Mouse (Mus musculus) stomach, embryonic 16.5 days (tissue): ENCODE measurements around the gene Arid3a. TPM values are rescaled to one million over a fixed set of nuclear protein-coding genes. Genes with fewer than 3 reads are reported as not detected.

Experiments used
- ATAC-seq: fragments of 200-750 bp; cut with Nextera tagmentation; 2 replicates; pipeline ENCODE4 v1.8.0; 2017; ENCODE audit warnings: moderate number of reproducible peaks, moderate TSS enrichment; ENCODE audit not compliant: insufficient read depth, low FRiP score
- H3K27ac ChIP-seq: fragments of 300-500 bp; sonication (generic); 2 replicates; pipeline ENCODE4 v1.5.1; 2014; ENCODE audit warnings: low read length
- H3K27me3 ChIP-seq: fragments of 300-500 bp; sonication (generic); 2 replicates; pipeline ENCODE4 v1.6.1; 2014; ENCODE audit warnings: low read length, control low read depth, mixed read lengths; ENCODE audit not compliant: control insufficient read depth, insufficient read depth
- H3K36me3 ChIP-seq: fragments of 300-500 bp; sonication (generic); 2 replicates; pipeline ENCODE4 v1.6.1; 2014; ENCODE audit warnings: low read length; ENCODE audit not compliant: control insufficient read depth, insufficient read depth
- H3K4me1 ChIP-seq: fragments of 300-500 bp; sonication (generic); 2 replicates; pipeline ENCODE4 v1.6.1; 2014; ENCODE audit warnings: low read length, control low read depth, mixed read lengths; ENCODE audit not compliant: control insufficient read depth, insufficient read depth
- H3K4me2 ChIP-seq: fragments of 300-500 bp; sonication (generic); 2 replicates; pipeline ENCODE4 v1.6.1; 2014; ENCODE audit warnings: low read depth, low read length, mixed read lengths
- H3K4me3 ChIP-seq: fragments of 300-500 bp; sonication (generic); replicated peaks from 2 replicates; pipeline ENCODE4 v1.5.1; 2014; ENCODE audit warnings: mild to moderate bottlenecking, low read length
- H3K9ac ChIP-seq: fragments of 300-500 bp; sonication (generic); 2 replicates; pipeline ENCODE4 v1.6.1; 2014; ENCODE audit warnings: low read length
- H3K9me3 ChIP-seq: fragments of 300-500 bp; sonication (generic); replicated peaks from 2 replicates; pipeline ENCODE4 v1.6.1; 2016; ENCODE audit warnings: low read length, control low read depth; ENCODE audit not compliant: control insufficient read depth
- WGBS: fragments of 180-500 bp; shearing (Covaris S2); extraction: QIAGEN DNeasy Blood & Tissue Kit; methylation state at CpG from one replicate; pipeline ENCODE4 v1.1.7; 2014; 5-methylcytosine and 5-hydroxymethylcytosine counted together
- polyA plus RNA-seq: library from polyadenylated mRNA; unstranded; fragments of >200 nt; fragmentation: Nextera tagmentation; extraction: Ambion mirVana; gene quantifications from 2 replicates; pipeline ENCODE4 v1.2.1, GENCODE M21; 2015

Arid3a gene
- polyA plus RNA-seq, 1 experiment from 2014 or later, result 5.2 TPM

- Histone ChIP-seq H3K27ac (no peak overlapping the region), H3K9ac (no peak overlapping the region), H3K27me3 (peaks cover 2% of the 10 kb centered on the region; the same call in 1 of the 2 replicates), H3K9me3 (0 out of 2 replicates have a peak, but pooled peaks cover 9% of the 10 kb centered on the region), H3K4me2 (no peak overlapping the region), H3K4me3 (no peak overlapping the region), H3K36me3 (peaks cover 38% of the 10 kb centered on the region), H3K4me1 (peaks cover 11% of the 10 kb centered on the region)
- WGBS, result 86% methylated on average over 21 of the region's 21 CpGs
- no peak for ATAC-seq
Observed at GRCm38 (mm10) chr10:79974087-79974486, 47.2 kb downstream of the Arid3a start.

- 0 out of 2 replicates have a peak, but pooled peaks cover 9% of the 10 kb centered on the region for H3K9me3 ChIP-seq
- H3K4me2 ChIP-seq, result no peak overlapping the region
- no peak for ATAC-seq
- no peak overlapping the region for H3K9ac ChIP-seq
- peaks cover 11% of the 10 kb centered on the region for H3K4me1 ChIP-seq
- peaks cover 2% of the 10 kb centered on the region; the same call in 1 of the 2 replicates for H3K27me3 ChIP-seq
- no peak overlapping the region for H3K27ac ChIP-seq
- no peak overlapping the region for H3K4me3 ChIP-seq
- WGBS, result 79% methylated on average over 8 of the region's 8 CpGs
- peaks cover 38% of the 10 kb centered on the region for H3K36me3 ChIP-seq
Observed at GRCm38 (mm10) chr10:79974668-79975067, 47.8 kb downstream of the Arid3a start.

- 0 out of 2 replicates have a peak, but pooled peaks cover 9% of the 10 kb centered on the region for H3K9me3 ChIP-seq
- no peak overlapping the region for H3K9ac ChIP-seq
- peaks cover 2% of the 10 kb centered on the region for H3K4me1 ChIP-seq
- whole genome bisulfite sequencing, result 84% methylated on average over 28 of the region's 28 CpGs
- no peak for ATAC-seq
- no peak overlapping the region for H3K4me2 ChIP-seq
- H3K27me3 ChIP-seq, result no peaks in the 10 kb centered on the region; the same call in 1 of the 2 replicates
- H3K36me3 ChIP-seq, result peaks cover 38% of the 10 kb centered on the region
- no peak overlapping the region for H3K27ac ChIP-seq
- no peak overlapping the region for H3K4me3 ChIP-seq
Observed at GRCm38 (mm10) chr10:79976071-79976721, 49.4 kb downstream of the Arid3a start.

- WGBS, result 78% methylated on average over 36 of the region's 36 CpGs
Observed at GRCm38 (mm10) chr10:79976722-79977107, 49.9 kb downstream of the Arid3a start.

GRCm38 (mm10) chr10:79977324-79977723 is 50.5 kb downstream of the Arid3a start:
- H3K27me3 ChIP-seq, result no peaks in the 10 kb centered on the region
- no peak overlapping the region for H3K4me2 ChIP-seq
- no peak overlapping the region for H3K9ac ChIP-seq
- peaks cover under 1% of the 10 kb centered on the region for H3K4me1 ChIP-seq
- WGBS, result 84% methylated on average over 27 of the region's 28 CpGs
- no peak for ATAC-seq
- H3K36me3 ChIP-seq, result peaks cover 38% of the 10 kb centered on the region
- H3K4me3 ChIP-seq, result no peak overlapping the region
- H3K9me3 ChIP-seq, result 0 out of 2 replicates have a peak, but pooled peaks cover 9% of the 10 kb centered on the region
- no peak overlapping the region for H3K27ac ChIP-seq

More at GRCm38 (mm10) chr10:79976722-79977107, 49.9 kb downstream of the Arid3a start:
- H3K27me3 ChIP-seq, result no peaks in the 10 kb centered on the region; the same call in 1 of the 2 replicates
- H3K4me1 ChIP-seq, result no peaks in the 10 kb centered on the region
- H3K9ac ChIP-seq, result no peak overlapping the region
- H3K4me3 ChIP-seq, result no peak overlapping the region
- ATAC-seq, result no peak
- H3K4me2 ChIP-seq, result no peak overlapping the region
- H3K27ac ChIP-seq, result no peak overlapping the region
- 0 out of 2 replicates have a peak, but pooled peaks cover 9% of the 10 kb centered on the region for H3K9me3 ChIP-seq
- H3K36me3 ChIP-seq, result peaks cover 38% of the 10 kb centered on the region

- ATAC-seq, result no peak
- no peak overlapping the region for H3K27ac ChIP-seq
- H3K4me3 ChIP-seq, result no peak overlapping the region
- no peak overlapping the region for H3K9ac ChIP-seq
- 95% methylated on average over 21 of the region's 21 CpGs for WGBS
- H3K4me1 ChIP-seq, result peaks cover 8% of the 10 kb centered on the region
- H3K36me3 ChIP-seq, result peaks cover 38% of the 10 kb centered on the region
- H3K9me3 ChIP-seq, result 0 out of 2 replicates have a peak, but pooled peaks cover 9% of the 10 kb centered on the region
- H3K27me3 ChIP-seq, result no peaks in the 10 kb centered on the region
- H3K4me2 ChIP-seq, result no peak overlapping the region
Observed at GRCm38 (mm10) chr10:79978061-79978460, 51.2 kb downstream of the Arid3a start.

- no peak overlapping the region for H3K4me2 ChIP-seq
- H3K27me3 ChIP-seq, result no peaks in the 10 kb centered on the region
- H3K27ac ChIP-seq, result no peak overlapping the region
- 0 out of 2 replicates have a peak, but pooled peaks cover 9% of the 10 kb centered on the region for H3K9me3 ChIP-seq
- H3K4me3 ChIP-seq, result no peak overlapping the region
- peaks cover 38% of the 10 kb centered on the region for H3K36me3 ChIP-seq
- peaks cover 13% of the 10 kb centered on the region for H3K4me1 ChIP-seq
- ATAC-seq, result no peak
- WGBS, result 92% methylated on average over 22 of the region's 22 CpGs
- H3K9ac ChIP-seq, result no peak overlapping the region
Observed at GRCm38 (mm10) chr10:79979401-79980155, 52.7 kb downstream of the Arid3a start.

GRCm38 (mm10) chr10:79983205-79983604 is 56.4 kb downstream of the Arid3a start:
- WGBS, result 73% methylated on average over 5 of the region's 5 CpGs

GRCm38 (mm10) chr10:79983670-79984069 is 56.8 kb downstream of the Arid3a start:
- peaks cover 34% of the 10 kb centered on the region for H3K4me1 ChIP-seq
- peak overlapping the region; percentile 72 for H3K4me3 ChIP-seq

More at GRCm38 (mm10) chr10:79983205-79983604, 56.4 kb downstream of the Arid3a start:
- H3K36me3 ChIP-seq, result peaks cover 7% of the 10 kb centered on the region
- peak overlapping the region; percentile 98 for H3K27ac ChIP-seq
- ATAC-seq, result no peak
- H3K4me1 ChIP-seq, result peaks cover 34% of the 10 kb centered on the region
- H3K4me2 ChIP-seq, result peak overlapping the region; percentile 90
- H3K9me3 ChIP-seq, result no peaks in the 10 kb centered on the region
- no peaks in the 10 kb centered on the region for H3K27me3 ChIP-seq
- peak overlapping the region; percentile 92 for H3K9ac ChIP-seq
- H3K4me3 ChIP-seq, result peak overlapping the region; percentile 72

More at GRCm38 (mm10) chr10:79983670-79984069, 56.8 kb downstream of the Arid3a start:
- WGBS, result under 1% methylated on average over 20 of the region's 21 CpGs
- Histone ChIP-seq H3K36me3 (peaks cover 2% of the 10 kb centered on the region; the same call in 1 of the 2 replicates), H3K4me2 (peak overlapping the region; percentile 90), H3K9ac (peak overlapping the region; percentile 92), H3K9me3 (no peaks in the 10 kb centered on the region), H3K27ac (peak overlapping the region; percentile 98), H3K27me3 (no peaks in the 10 kb centered on the region)
- no peak for ATAC-seq
